Mouse (Mus musculus) forebrain, embryonic 14.5 days (tissue): Measurements from ENCODE around the gene Ugt1a10. TPM values are rescaled to one million over a fixed set of nuclear protein-coding genes. Genes with fewer than 3 reads are reported as not detected.

Experiments
- ATAC-seq: fragments of 200-750 bp; cut with Nextera tagmentation; 2 replicates; pipeline ENCODE4 v1.8.0; 2017; ENCODE audit warnings: mild to moderate bottlenecking, moderate library complexity
- DNase-seq: peaks from one replicate; pipeline ENCODE4 v3.0.0-alpha.2; 2015; ENCODE audit warnings: low spot score
- H3K27ac ChIP-seq: fragments of 300-500 bp; sonication (generic); 2 replicates; pipeline ENCODE4 v1.5.1; 2014; ENCODE audit warnings: low read depth, mild to moderate bottlenecking, control low read depth, low read length, moderate library complexity
- H3K27me3 ChIP-seq: fragments of 300-500 bp; sonication (generic); replicated peaks from 2 replicates; pipeline ENCODE4 v1.6.1; 2014; ENCODE audit warnings: low read length, control low read depth, mixed read lengths; ENCODE audit not compliant: control insufficient read depth, insufficient read depth
- H3K36me3 ChIP-seq: fragments of 300-500 bp; sonication (generic); 2 replicates; pipeline ENCODE4 v1.6.1; 2014; ENCODE audit warnings: low read length, control low read depth; ENCODE audit not compliant: control insufficient read depth, insufficient read depth
- H3K4me1 ChIP-seq: fragments of 300-500 bp; sonication (generic); 2 replicates; pipeline ENCODE4 v1.6.1; 2014; ENCODE audit warnings: antibody characterized with exemption, low read length, control low read depth; ENCODE audit not compliant: control insufficient read depth, insufficient read depth
- H3K4me2 ChIP-seq: fragments of 300-500 bp; sonication (generic); 2 replicates; pipeline ENCODE4 v1.6.1; 2014; ENCODE audit warnings: mild to moderate bottlenecking, control low read depth, low read length
- H3K4me3 ChIP-seq: fragments of 300-500 bp; sonication (generic); 2 replicates; pipeline ENCODE4 v1.5.1; 2014; ENCODE audit warnings: low read depth, low read length, control low read depth
- H3K9ac ChIP-seq: fragments of 300-500 bp; sonication (generic); 2 replicates; pipeline ENCODE4 v1.6.1; 2014; ENCODE audit warnings: mild to moderate bottlenecking, low read length, control low read depth, moderate library complexity
- H3K9me3 ChIP-seq: fragments of 300-500 bp; sonication (generic); replicated peaks from 2 replicates; pipeline ENCODE4 v1.6.1; 2016; ENCODE audit warnings: low read length, control low read depth, mixed read lengths; ENCODE audit not compliant: control insufficient read depth
- WGBS: fragments of 180-500 bp; shearing (Covaris S2); extraction: QIAGEN DNeasy Blood & Tissue Kit; methylation state at CpG from one replicate; pipeline ENCODE4 v1.1.7; 2014; 5-methylcytosine and 5-hydroxymethylcytosine counted together
- polyA plus RNA-seq: library from polyadenylated mRNA; unstranded; fragments of >200 nt; fragmentation: Nextera tagmentation; extraction: Ambion mirVana; gene quantifications from 2 replicates; pipeline ENCODE4 v1.2.1, GENCODE M21; 2014

Gene Ugt1a10
- polyA plus RNA-seq, 1 experiment from 2014 or later = not detected

DNA sequence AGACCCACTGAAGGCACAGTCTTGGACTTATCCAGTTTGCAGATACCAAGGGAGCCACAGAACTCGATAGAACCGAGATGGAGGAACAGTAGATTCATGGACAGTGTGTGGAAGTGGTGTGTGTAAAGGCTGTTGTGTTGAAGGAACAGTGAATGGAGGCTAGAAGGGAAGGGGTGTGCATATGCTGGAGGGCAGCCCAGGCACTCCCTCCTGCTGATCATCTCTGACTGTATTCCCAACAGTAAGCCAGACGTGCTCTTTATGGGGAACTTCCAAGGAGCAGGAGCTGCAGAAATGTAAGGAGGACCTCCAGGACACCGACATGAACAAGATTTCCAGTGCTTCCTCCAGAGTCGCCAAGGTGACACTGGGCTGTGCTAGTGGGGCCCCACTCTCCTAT lies 194.8 kb downstream of the Ugt1a10 start:
- H3K4me1 ChIP-seq = no peaks in the 10 kb centered on the region
- H3K27me3 ChIP-seq = no peaks in the 10 kb centered on the region
- no peak overlapping the region for H3K4me3 ChIP-seq
- no peak overlapping the region for H3K27ac ChIP-seq
- H3K9me3 ChIP-seq = peaks cover 90% of the 10 kb centered on the region
- ATAC-seq = no peak
- no peak for DNase-seq
- H3K9ac ChIP-seq = no peak overlapping the region
- H3K36me3 ChIP-seq = no peaks in the 10 kb centered on the region
- 83% methylated on average over 5 of the region's 5 CpGs for WGBS
- H3K4me2 ChIP-seq = no peak overlapping the region

DNA sequence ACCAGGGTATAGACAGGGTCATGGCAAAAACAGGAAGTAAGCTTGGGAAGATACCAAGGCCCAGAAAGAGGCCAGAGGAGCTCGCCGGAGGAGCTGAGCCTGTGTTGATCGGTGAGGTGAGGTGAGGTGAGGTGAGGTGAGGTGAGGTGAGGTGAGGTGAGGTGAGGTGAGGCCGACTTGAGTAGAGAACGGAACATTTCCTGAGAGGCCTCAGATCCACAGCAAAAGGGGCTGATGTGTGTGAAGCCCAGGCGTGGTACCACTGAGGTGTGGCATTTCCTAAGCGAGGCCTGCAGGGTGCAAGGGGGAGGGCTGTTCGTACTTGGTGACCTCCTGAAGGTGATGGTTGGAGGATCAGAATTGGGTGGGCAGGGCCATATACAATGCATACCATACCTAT lies 197.9 kb downstream of the Ugt1a10 start:
- Histone ChIP-seq H3K4me3 (no peak overlapping the region), H3K4me1 (no peaks in the 10 kb centered on the region), H3K9ac (no peak overlapping the region), H3K27ac (no peak overlapping the region), H3K36me3 (no peaks in the 10 kb centered on the region), H3K27me3 (no peaks in the 10 kb centered on the region), H3K9me3 (peaks cover 89% of the 10 kb centered on the region), H3K4me2 (no peak overlapping the region)
- WGBS = 76% methylated on average over 8 of the region's 8 CpGs
- ATAC-seq (no peak), DNase-seq (no peak)

DNA sequence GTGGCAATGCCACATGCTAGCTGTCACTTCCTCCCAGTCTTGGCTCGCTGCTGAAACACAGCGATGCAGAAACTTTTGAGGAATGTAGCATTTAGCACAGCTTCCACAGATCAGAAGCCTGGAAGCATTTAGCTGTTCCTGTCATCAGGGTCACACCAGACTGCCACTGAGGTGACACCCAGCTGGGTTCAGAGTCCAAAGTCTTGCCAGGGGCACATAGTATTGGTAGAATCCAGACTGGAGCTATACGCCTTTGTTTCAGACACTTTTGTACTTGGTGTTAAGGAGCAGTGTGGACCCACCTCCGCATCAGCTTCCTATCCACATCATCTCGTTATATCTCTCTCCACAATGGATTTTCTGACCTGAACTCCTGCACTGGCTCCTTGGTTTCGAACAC lies 198.4 kb downstream of the Ugt1a10 start:
- no peak for ATAC-seq
- WGBS = 71% methylated on average over 6 of the region's 6 CpGs

DNA sequence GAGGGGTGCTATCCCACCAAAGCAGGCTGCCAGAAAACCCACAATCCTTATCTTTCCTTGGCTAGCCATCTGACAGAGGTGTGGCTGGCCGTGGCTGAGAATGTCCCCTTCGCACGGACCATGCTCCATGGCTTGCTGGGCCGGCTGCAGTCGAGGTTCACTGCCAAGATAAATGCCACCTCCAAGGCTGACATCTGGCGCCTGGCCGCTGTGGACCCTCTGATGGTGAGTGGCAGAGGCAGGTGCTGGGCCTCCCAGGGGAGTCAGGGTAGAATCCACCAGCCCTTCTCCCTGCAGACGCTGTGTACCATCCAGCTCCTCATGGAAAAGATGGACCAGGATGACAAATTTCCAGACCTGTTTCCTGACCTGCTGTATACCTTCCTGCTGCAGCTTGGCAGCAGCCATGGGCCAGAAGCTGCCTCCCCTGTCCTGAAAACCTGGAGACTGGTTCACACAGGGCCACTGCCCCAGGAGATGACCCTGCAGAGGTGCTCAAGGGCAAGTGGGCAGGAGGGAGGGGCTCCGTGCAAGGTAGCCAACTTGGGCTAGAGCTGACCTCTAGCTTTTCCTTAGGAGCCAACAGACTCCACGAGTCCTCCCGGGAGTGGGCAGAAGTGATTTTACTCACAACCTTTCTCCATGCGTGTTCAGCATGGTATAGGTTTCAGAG lies 199.7 kb downstream of the Ugt1a10 start:
- Histone ChIP-seq H3K4me3 (no peak overlapping the region), H3K9me3 (peaks cover 71% of the 10 kb centered on the region), H3K27me3 (no peaks in the 10 kb centered on the region), H3K4me2 (no peak overlapping the region), H3K4me1 (no peaks in the 10 kb centered on the region), H3K36me3 (peaks cover 8% of the 10 kb centered on the region), H3K9ac (no peak overlapping the region), H3K27ac (no peak overlapping the region)
- WGBS = 90% methylated on average over 12 of the region's 12 CpGs
- no peak for ATAC-seq
- DNase-seq = no peak

More for the DNA sequence above, 198.4 kb downstream of the Ugt1a10 start:
- Histone ChIP-seq H3K27me3 (no peaks in the 10 kb centered on the region), H3K9ac (no peak overlapping the region), H3K27ac (no peak overlapping the region), H3K4me3 (no peak overlapping the region), H3K4me2 (no peak overlapping the region), H3K9me3 (peaks cover 85% of the 10 kb centered on the region), H3K36me3 (no peaks in the 10 kb centered on the region), H3K4me1 (no peaks in the 10 kb centered on the region)
- no peak for DNase-seq

DNA sequence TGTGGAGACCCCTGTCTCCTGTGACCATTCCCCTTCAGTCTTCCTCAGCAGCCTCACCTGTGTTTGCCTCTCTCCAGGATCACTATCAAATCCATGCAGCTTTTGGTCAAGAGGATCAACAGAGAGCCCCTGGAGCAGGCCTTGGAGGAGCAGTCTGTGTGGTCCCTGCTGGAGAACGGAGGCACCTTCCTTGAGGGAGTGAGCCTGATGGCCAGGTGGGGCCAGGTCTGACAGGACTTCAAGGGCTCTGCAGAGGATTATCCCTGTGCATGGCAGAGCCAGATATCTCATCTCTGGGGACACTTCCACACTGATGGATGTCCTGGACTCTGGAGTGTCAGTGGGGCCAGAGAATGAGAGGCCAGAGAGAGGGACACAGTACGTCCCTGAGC lies 200.3 kb downstream of the Ugt1a10 start:
- ATAC-seq = no peak
- Histone ChIP-seq H3K4me2 (no peak overlapping the region), H3K36me3 (peaks cover 14% of the 10 kb centered on the region), H3K9me3 (peaks cover 66% of the 10 kb centered on the region), H3K27ac (no peak overlapping the region), H3K4me3 (no peak overlapping the region), H3K27me3 (no peaks in the 10 kb centered on the region), H3K9ac (no peak overlapping the region), H3K4me1 (no peaks in the 10 kb centered on the region)
- WGBS = 57% methylated on average over 2 of the region's 2 CpGs
- DNase-seq = no peak

DNA sequence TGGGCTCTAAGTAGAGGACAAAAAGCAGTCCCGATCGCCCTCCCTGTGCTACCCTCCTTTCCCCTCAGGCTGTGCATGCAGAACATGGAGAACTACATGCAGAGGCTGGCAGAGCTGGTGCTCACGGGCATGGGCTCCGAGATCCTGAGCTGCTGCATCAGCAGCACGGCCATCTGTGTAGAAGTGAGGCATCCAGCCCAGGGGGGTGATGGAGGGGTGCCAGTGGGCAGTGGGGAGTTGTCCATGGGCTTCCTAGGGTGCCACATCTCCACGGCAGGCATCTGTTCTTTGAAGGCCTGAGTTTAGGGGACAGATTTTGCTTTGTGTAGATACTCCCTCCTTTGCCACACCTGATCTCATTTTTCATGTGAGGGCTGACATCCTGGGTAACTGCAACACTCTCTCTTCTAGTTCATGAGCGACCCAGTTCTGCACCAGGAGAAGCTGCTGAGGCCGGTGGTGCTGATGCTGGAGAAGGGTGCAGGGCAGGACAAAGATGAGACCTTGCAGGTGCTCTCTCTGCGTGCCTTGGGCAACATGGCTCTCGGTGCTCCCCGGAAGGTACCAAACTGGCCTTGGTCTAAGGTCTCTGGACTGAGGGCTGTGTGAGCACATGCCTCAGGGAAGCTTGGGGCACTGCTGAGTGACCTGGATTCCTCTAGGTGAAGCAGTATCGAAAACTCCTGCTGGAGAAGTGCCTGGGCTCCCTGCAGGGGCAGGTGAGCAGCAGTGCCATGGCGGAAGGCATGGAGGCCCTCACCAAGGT lies 201.0 kb downstream of the Ugt1a10 start:
- no peak for ATAC-seq
- 81% methylated on average over 13 of the region's 13 CpGs for WGBS
- Histone ChIP-seq H3K9me3 (peaks cover 58% of the 10 kb centered on the region), H3K36me3 (peaks cover 21% of the 10 kb centered on the region), H3K4me3 (no peak overlapping the region), H3K9ac (no peak overlapping the region), H3K27me3 (no peaks in the 10 kb centered on the region), H3K4me2 (no peak overlapping the region), H3K4me1 (no peaks in the 10 kb centered on the region), H3K27ac (no peak overlapping the region)
- DNase-seq = no peak

DNA sequence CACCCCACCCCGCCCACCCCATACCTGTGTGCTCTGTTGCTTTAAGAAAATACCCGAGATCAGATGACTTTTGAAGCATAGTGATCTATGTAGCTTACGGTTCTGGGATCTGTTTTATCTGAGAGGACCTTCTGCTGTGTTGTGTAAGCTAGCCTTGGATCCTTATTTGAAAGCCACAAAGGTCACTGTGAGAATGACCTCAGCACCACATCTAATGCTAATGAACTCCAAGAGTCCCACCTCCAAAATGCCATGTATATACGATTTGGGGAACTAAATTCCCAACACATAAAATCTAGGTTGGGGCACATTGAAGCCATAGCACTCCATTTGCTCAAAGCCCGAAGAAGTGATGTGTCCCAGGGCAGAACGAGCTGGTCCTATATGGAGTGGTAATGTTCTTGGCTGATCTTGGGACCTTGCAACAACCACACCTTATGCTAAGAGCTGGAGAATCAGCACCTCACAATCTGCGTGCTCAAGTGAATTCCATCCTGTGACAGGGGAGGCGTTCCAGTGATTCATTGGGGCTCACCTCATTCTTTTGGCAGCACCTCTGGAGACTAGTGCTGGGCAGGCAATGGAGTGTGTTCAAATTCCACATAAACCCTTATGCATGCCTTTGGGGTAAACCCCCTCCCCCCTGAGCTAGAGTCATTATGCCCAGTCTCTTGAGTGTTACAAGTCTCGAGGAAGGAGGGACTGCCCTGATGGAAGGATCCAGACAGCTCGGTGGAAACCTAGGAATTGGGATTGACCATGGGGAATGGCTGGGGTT lies 201.9 kb downstream of the Ugt1a10 start:
- ATAC-seq (no peak), DNase-seq (no peak)
- Histone ChIP-seq H3K4me2 (no peak overlapping the region), H3K4me3 (no peak overlapping the region), H3K36me3 (peaks cover 30% of the 10 kb centered on the region), H3K27me3 (no peaks in the 10 kb centered on the region), H3K9ac (no peak overlapping the region), H3K4me1 (no peaks in the 10 kb centered on the region), H3K27ac (no peak overlapping the region), H3K9me3 (peaks cover 53% of the 10 kb centered on the region)
- WGBS = 78% methylated on average over 10 of the region's 10 CpGs

DNA sequence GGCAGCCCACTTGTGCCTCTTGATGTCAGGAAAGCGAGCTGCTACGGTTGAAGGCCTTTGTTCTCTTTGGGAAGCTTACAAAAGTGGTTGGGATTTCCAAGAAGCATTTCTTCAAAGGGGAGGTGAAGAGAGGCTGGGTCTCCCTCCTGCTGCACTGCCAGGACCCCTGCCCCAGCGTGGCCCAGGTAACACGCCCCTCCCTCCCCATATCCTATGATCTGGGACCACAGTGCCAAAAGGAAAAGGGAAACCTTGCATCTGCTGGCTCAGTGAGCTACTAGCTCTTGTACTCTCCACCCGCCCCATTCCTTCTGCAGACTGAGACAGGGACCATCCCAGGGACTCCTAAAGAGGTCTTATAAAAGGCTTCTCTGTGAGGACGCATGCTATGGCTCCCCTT lies 202.5 kb downstream of the Ugt1a10 start:
- H3K27ac ChIP-seq = no peak overlapping the region
- no peaks in the 10 kb centered on the region for H3K27me3 ChIP-seq
- no peak overlapping the region for H3K4me3 ChIP-seq
- DNase-seq (no peak), ATAC-seq (no peak)
- WGBS = 84% methylated on average over 6 of the region's 6 CpGs
- no peaks in the 10 kb centered on the region for H3K4me1 ChIP-seq
- H3K9me3 ChIP-seq = peaks cover 47% of the 10 kb centered on the region
- peaks cover 36% of the 10 kb centered on the region for H3K36me3 ChIP-seq
- H3K9ac ChIP-seq = no peak overlapping the region
- H3K4me2 ChIP-seq = no peak overlapping the region
